Mouse (Mus musculus) embryonic facial prominence, embryonic 10.5 days (tissue): ENCODE results near the gene Galm. TPM values are rescaled to one million over a fixed set of nuclear protein-coding genes. Genes with fewer than 3 reads are reported as not detected.
"Not testable (repeated sequence)": the region's sequence is repeated elsewhere in the genome, so short reads cannot be mapped to it uniquely, and the experiment has no call there.

ENCODE experiments used
- DNase-seq: peaks from one replicate; pipeline ENCODE4 v3.0.0-alpha.2; 2017; ENCODE audit warnings: low spot score
- H3K27ac ChIP-seq: fragments of 300-500 bp; sonication (generic); replicated peaks from 2 replicates; pipeline ENCODE4 v1.5.1; 2016; ENCODE audit warnings: mild to moderate bottlenecking
- H3K27me3 ChIP-seq: fragments of 300-500 bp; sonication (generic); replicated peaks from 2 replicates; pipeline ENCODE4 v1.6.1; 2016; ENCODE audit warnings: low read depth, mild to moderate bottlenecking; ENCODE audit not compliant: poor library complexity, severe bottlenecking
- H3K36me3 ChIP-seq: fragments of 300-500 bp; sonication (generic); replicated peaks from 2 replicates; pipeline ENCODE4 v1.6.1; 2016; ENCODE audit warnings: mild to moderate bottlenecking, moderate library complexity
- H3K4me1 ChIP-seq: fragments of 300-500 bp; sonication (generic); 2 replicates; pipeline ENCODE4 v1.6.1; 2016
- H3K4me3 ChIP-seq: fragments of 300-500 bp; sonication (generic); 2 replicates; pipeline ENCODE4 v1.5.1; 2016; ENCODE audit warnings: mild to moderate bottlenecking, moderate library complexity
- H3K9me3 ChIP-seq: fragments of 300-500 bp; sonication (generic); 2 replicates; pipeline ENCODE4 v1.6.1; 2016; ENCODE audit warnings: mild to moderate bottlenecking
- WGBS: fragments of 180-500 bp; shearing (Covaris S2); methylation state at CpG from one replicate; pipeline ENCODE4 v1.1.7; 2016; 5-methylcytosine and 5-hydroxymethylcytosine counted together
- polyA plus RNA-seq: library from polyadenylated mRNA; unstranded; fragments of >200 nt; fragmentation: Nextera tagmentation; extraction: Ambion mirVana; gene quantifications from 2 replicates; pipeline ENCODE4 v1.2.1, GENCODE M21; 2016

Gene Galm
- polyA plus RNA-seq, 1 experiment from 2014 or later, result 17.6 TPM

DNA sequence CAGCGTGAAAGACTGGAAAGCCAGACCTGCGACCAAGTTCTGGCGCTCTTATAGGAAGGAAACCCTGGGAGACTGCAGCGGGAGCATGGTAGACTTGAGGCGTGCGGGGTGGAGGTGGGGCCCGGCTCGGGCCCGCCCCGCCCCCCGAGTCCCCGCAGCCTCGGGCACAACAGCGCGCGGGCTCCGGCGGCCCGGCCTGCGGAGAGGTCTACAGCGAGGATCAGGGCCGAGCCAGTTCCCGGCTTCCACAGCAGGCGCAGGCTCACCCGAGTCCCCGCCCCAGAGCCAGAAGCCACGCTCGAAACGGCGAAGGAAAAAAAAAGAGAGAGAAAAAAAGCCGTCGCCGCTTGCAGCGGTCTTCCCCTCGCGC is 79.0 kb downstream of the Galm start:
- Histone ChIP-seq H3K4me3 (peak overlapping the region; percentile 83), H3K27ac (peak overlapping the region; percentile 99), H3K36me3 (peaks cover 45% of the 10 kb centered on the region), H3K27me3 (no peaks in the 10 kb centered on the region), H3K9me3 (no peaks in the 10 kb centered on the region), H3K4me1 (peaks cover 13% of the 10 kb centered on the region)
- WGBS, result 0% methylated on average over 36 of the region's 36 CpGs
- peak; percentile 69 for DNase-seq

DNA sequence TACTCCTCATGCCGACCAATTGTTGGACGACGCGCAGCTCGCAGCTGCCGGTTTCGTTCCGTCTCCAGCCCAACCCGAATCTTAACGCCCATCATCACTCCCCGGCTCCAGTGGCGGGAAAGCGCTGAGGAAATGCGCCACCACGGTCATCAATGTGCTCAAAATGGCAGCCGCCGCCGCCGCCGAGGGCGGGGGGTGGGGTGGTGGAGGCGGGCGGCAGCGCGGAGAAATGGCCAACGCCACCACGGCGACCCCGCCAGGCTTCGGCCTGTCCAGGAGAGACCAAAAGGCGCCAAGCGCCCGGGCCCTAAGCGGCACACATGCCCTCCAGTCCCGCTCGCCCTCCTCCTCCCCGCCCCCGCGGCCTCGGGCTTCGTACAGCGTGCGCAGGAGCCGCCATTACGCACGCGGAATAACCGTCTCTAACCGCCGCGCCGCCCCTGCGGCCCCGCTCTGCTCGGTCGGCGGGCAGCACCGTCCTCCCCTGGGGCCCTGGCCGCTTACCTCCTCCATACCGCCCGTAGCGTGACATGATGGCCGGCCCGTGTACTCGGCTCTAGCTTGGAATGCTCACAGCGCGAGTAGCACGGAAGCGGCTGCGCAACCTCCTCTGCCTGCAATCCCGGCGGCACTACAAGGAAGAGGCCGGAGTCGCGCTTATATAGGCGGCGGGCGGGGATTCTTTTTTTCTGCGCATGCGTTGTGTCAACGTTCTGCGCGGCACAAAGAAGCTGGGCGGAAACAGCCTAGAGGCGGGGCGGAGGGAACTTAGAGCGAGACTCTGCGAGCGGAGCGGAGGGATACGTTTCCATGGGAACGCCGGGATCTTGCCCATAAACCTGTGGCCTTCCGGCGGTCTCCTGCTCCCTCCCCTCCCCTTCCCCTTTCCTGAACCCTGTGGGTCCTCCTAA is 79.7 kb downstream of the Galm start, which contains the start of the genes Srsf7 and Ttc39d:
Gene Srsf7 (minus strand): TSS at position 637 of the 911 bp plus-strand sequence.
Gene Ttc39d (plus strand): TSS at position 790 of the 911 bp plus-strand sequence.
- Histone ChIP-seq H3K4me1 (peaks cover 13% of the 10 kb centered on the region), H3K27me3 (no peaks in the 10 kb centered on the region), H3K27ac (peak within 1 kb of the TSS; percentile 99), H3K4me3 (peak within 1 kb of the TSS; percentile 83), H3K9me3 (no peaks in the 10 kb centered on the region), H3K36me3 (peaks cover 39% of the 10 kb centered on the region)
- under 1% methylated on average over 95 of the region's 95 CpGs for WGBS
- peak; percentile 97 for DNase-seq

DNA sequence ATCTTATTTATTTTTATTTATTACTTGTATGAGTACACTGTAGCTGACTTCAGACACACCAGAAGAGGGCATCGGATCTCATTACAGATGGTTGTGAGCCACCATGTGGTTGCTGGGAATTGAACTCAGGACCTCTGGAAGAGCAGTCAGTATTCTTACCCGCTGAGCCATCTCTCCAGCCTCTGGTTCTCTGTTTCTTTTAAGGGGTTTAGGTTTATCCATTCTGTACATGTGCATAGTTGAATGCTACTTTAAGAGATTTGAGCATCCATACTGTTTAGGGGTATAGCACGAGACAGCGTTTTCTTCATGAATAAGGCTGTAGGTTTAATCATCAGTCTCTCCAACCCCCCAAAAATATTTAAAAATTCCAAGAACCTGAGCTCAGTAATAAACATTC is 86.7 kb downstream of the Galm start:
- H3K4me1 ChIP-seq, H3K9me3 ChIP-seq, H3K4me3 ChIP-seq, H3K36me3 ChIP-seq, H3K27ac ChIP-seq, DNase-seq, H3K27me3 ChIP-seq: not testable (repeated sequence)
- WGBS, result 91% methylated on average over 4 of the region's 4 CpGs

DNA sequence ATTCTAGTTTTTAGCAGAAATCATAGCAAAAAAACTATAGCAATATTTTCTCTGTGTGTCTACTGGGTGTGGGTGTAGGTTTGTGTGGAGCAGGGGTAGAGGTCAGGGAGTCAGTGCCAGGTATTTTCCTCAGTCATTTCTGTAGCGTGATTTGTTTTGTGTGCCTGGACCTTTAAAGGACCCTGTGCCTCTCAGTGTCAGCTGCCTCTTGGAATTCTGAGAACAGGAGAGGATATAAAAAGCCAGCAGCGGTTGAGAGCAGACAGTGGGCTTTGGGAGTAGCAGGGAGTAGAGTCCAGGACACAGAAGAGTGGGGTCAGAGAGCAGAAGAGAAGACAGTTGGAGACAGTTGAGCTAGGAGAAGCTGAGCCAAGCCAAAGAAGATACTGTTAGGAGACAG is 92.9 kb downstream of the Galm start:
- no peak for DNase-seq
- H3K4me1 ChIP-seq, result peaks cover 5% of the 10 kb centered on the region
- no peaks in the 10 kb centered on the region for H3K36me3 ChIP-seq
- H3K9me3 ChIP-seq, result no peaks in the 10 kb centered on the region
- H3K27ac ChIP-seq, result no peak overlapping the region
- H3K4me3 ChIP-seq, result no peak overlapping the region
- no peaks in the 10 kb centered on the region for H3K27me3 ChIP-seq
- WGBS, result 77% methylated on average over 2 of the region's 2 CpGs

DNA sequence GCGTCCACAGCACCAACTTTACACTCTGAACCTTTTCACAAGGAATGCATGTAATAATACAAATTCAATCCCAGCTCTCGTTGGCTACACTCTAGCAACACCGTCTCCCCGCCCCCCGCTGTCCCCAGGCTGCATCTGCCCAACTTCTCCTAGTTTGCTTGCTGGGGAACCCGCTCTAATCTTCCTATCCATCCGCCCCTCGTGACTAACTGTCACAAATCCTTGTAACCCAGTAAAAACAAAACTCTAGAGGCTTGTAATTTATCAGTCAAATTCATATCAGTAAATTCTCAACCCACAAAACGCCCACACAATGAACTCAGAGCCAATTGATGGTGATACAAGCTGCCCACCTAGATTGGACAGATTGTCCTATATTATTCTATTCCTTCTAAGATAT is 93.9 kb downstream of the Galm start:
- WGBS, result 66% methylated on average over 9 of the region's 9 CpGs
- Histone ChIP-seq H3K36me3 (no peaks in the 10 kb centered on the region), H3K4me1 (peaks cover 5% of the 10 kb centered on the region), H3K9me3 (no peaks in the 10 kb centered on the region), H3K4me3 (no peak overlapping the region), H3K27me3 (no peaks in the 10 kb centered on the region), H3K27ac (no peak overlapping the region)
- no peak for DNase-seq

DNA sequence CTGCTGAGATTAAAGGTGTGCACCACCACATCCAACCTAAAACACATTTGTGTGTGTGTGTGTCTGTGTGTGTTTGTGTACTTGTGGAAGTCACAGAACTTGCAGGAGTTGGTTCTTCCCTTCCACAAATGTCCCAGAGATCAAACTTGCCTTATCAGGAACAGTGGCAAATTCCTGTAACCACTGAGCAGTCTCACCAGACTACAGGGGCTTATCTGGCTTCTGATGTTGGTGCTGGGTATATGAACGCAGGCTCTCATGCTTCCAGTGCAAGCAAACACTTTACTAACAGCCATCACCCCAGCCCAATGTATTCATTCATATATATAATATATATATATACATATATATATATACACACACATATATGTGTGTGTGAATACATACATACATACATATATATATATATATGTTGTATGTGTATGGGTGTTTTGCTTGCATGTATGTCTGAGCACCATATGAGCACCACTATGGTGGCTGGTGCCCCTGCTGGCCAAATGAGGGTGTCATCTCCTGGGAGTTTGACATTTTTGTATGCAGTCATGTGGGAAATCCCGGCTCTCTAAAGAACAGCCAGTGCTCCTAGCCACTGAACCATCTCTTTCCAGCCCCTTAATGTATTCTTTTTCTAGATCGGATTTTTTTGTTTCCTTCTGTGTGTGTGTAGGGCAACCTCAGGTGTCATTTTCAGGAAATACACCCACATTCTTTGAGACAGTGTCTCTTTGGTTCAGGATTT is 94.8 kb downstream of the Galm start:
- Histone ChIP-seq H3K27me3 (no peaks in the 10 kb centered on the region), H3K4me1 (peaks cover 5% of the 10 kb centered on the region), H3K36me3 (peaks cover 2% of the 10 kb centered on the region), H3K9me3 (no peaks in the 10 kb centered on the region), H3K4me3 (no peak overlapping the region), H3K27ac (no peak overlapping the region)
- WGBS, result 78% methylated on average over 3 of the region's 3 CpGs
- no peak for DNase-seq

DNA sequence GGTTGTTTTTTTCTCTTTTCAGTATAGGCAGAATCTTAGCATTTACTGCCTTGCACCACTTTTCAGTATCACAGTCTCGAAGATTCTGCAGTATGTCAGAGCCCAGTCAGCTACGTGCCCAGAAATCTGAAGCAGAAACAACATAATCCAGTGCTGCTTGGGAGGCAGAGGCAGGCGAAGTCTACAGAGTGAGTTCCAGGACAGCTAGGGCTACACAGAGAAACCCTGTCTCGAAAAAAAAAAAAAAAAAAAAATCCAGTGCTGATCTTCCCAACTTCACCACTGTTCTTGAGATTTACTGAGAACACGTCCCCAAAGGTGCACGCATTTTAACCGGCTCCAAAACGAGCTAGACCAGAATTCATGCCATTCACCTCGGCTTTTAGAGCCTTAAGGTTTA is 96.6 kb downstream of the Galm start:
- Histone ChIP-seq H3K36me3 (peaks cover 20% of the 10 kb centered on the region), H3K4me3 (peak overlapping the region; percentile 71), H3K9me3 (no peaks in the 10 kb centered on the region), H3K4me1 (peaks cover 5% of the 10 kb centered on the region), H3K27me3 (no peaks in the 10 kb centered on the region), H3K27ac (peak overlapping the region; percentile 89)
- DNase-seq, result no peak
- 13% methylated on average over 9 of the region's 9 CpGs for WGBS

DNA sequence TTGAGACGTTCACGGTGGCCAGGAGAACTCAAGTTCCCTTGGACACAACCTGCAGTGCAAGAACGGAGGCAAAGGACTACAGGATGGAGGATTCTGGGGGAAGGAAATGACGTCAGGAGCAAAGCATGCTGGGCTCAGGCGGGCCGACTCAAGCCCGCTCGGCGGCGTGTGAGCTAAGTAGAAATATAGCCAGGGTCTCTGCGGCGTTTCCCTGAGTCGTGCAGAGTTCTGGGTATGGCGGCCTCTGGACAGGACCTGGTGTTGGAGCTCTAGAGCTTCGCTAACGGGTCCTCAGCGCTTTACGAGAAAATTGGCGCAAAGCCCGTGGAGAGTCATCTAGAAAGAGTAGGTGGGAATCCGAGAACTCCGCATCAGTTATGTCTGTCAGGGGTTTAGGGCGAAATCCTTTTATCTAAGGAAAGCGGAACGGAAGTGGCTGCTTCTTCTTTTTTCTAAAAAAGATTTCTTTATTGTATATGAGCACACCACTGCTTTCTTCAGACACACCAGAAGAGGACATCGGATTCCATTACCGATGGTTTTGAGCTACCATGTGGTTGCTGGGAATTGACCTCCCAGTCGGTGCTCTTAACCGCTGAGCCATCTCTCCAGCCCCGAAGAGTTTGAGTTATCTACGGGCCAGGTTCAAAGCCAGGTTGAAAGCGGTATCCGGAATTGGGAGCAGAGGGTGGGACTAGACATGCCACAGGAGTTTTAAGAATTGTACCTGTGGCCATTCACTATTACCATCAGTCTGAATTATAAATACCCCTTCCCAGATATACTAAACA is 97.2 kb downstream of the Galm start, which contains the start of gene Gemin6:
Gene Gemin6 (plus strand): TSS at position 116 of the 791 bp plus-strand sequence.
- H3K27ac ChIP-seq, result peak within 1 kb of the TSS; percentile 89
- H3K9me3 ChIP-seq, result no peaks in the 10 kb centered on the region
- peaks cover 26% of the 10 kb centered on the region for H3K36me3 ChIP-seq
- peak; percentile 90 for DNase-seq
- no peaks in the 10 kb centered on the region for H3K27me3 ChIP-seq
- peaks cover 5% of the 10 kb centered on the region for H3K4me1 ChIP-seq
- WGBS, result under 1% methylated on average over 33 of the region's 33 CpGs
- H3K4me3 ChIP-seq, result peak within 1 kb of the TSS; percentile 71

DNA sequence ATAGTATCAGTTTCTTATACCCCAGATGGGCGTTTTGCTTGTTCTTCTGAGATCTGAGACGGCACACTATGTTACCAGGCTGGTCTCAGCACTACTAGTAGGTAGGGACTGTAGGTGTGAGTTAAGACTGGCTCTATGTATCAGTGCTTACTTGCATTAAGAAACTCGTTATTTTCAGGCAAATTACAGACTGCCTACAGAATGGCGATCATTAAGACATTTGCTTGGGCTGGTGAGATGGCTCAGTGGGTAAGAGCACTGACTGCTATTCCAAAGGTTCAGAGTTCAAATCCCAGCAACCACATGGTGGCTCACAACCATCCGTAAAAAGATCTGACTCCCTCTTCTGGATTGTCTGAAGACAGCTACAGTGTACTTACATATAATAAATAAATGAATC is 97.9 kb downstream of the Galm start:
- Histone ChIP-seq H3K4me3 (peak overlapping the region; percentile 71), H3K36me3 (peaks cover 29% of the 10 kb centered on the region), H3K27ac (peak overlapping the region; percentile 89)
- H3K4me1 ChIP-seq, DNase-seq, H3K27me3 ChIP-seq, H3K9me3 ChIP-seq: not testable (repeated sequence)
- WGBS, result 59% methylated on average over 5 of the region's 5 CpGs

DNA sequence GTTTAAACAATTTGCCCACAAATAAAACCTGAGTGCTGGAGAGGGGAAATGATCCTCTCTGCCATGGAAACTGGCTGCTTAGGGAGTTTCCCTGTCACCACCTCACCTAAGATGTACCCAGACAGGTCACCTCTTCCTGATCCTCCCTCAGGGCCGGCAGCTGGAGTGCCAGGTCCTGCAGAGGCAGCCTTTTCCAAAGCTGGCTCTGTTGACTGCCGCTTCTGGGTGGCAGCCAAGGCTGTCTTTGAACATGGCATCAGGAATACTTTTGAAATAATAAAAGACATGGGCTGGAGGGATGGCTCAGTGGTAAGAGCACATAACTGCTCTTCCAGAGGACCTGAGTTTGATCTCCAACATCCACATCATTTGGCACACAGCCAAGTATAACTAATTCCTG is 102.1 kb downstream of the Galm start:
- Histone ChIP-seq H3K27me3 (no peaks in the 10 kb centered on the region), H3K36me3 (peaks cover 41% of the 10 kb centered on the region), H3K27ac (no peak overlapping the region), H3K4me3 (no peak overlapping the region), H3K4me1 (peaks cover 5% of the 10 kb centered on the region), H3K9me3 (no peaks in the 10 kb centered on the region)
- WGBS, result 93% methylated on average over 2 of the region's 2 CpGs
- no peak for DNase-seq

DNA sequence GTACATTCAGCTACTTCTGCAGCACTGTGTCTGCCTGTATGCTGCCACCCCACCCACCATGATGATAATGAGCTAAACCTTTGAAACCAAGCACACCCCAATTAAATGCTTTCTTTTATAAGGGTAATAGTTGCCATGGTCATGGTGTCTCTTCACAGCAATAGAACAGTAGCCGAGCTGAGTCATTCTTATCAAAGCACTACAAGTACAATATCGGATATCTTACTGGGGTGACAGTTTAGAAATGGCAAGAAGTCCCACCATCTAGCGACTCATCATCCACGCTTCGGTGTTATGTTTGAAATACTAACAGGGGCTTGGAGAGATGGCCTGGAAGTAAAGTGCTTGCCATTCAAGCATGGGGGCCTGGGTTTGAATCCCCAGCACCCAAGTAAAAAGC is 106.6 kb downstream of the Galm start:
- Histone ChIP-seq H3K9me3 (no peaks in the 10 kb centered on the region), H3K36me3 (peaks cover 45% of the 10 kb centered on the region), H3K27ac (no peak overlapping the region), H3K4me1 (no peaks in the 10 kb centered on the region), H3K4me3 (no peak overlapping the region), H3K27me3 (no peaks in the 10 kb centered on the region)
- DNase-seq, result no peak
- WGBS, result 93% methylated on average over 5 of the region's 5 CpGs

DNA sequence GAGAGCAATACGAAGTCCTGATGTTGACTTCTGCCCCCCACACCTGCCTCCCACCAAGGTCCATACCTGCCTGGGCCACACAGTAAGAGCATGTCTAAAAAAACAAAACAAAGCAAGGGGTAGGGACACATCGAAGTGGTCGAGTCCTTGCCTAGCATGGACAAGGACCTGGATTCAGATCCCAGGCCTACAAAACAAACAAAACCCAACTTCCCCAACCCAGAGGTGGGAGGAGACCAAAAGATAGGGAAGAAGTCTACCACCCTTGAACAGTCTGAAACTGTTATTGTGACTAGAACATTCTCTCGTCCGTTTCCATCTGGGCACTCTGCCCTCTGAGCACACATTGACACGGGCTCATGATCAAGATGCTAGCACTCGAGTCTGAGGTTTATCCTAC is 107.1 kb downstream of the Galm start:
- H3K36me3 ChIP-seq, result peaks cover 45% of the 10 kb centered on the region
- no peak overlapping the region for H3K4me3 ChIP-seq
- no peak for DNase-seq
- no peaks in the 10 kb centered on the region for H3K9me3 ChIP-seq
- H3K27ac ChIP-seq, result no peak overlapping the region
- H3K4me1 ChIP-seq, result no peaks in the 10 kb centered on the region
- H3K27me3 ChIP-seq, result no peaks in the 10 kb centered on the region
- WGBS, result 90% methylated on average over 7 of the region's 7 CpGs
